Mouse (Mus musculus) midbrain, embryonic 11.5 days (tissue): Measurements from ENCODE around the gene Fig4. TPM values are rescaled to one million over a fixed set of nuclear protein-coding genes. Genes with fewer than 3 reads are reported as not detected.

Experiments
- ATAC-seq: fragments of 200-750 bp; cut with Nextera tagmentation; 2 replicates; pipeline ENCODE4 v1.8.0; 2017; ENCODE audit warnings: moderate TSS enrichment, moderate library complexity; ENCODE audit not compliant: low FRiP score
- DNase-seq: peaks from one replicate; pipeline ENCODE4 v3.0.0; 2015; ENCODE audit warnings: low spot score; ENCODE audit errors: missing footprints
- H3K27ac ChIP-seq: fragments of 300-500 bp; sonication (generic); 2 replicates; pipeline ENCODE4 v1.5.1; 2014; ENCODE audit warnings: low read depth, low read length
- H3K27me3 ChIP-seq: fragments of 300-500 bp; sonication (generic); 2 replicates; pipeline ENCODE4 v1.6.1; 2014; ENCODE audit warnings: mild to moderate bottlenecking, low read length, moderate library complexity, mixed read lengths; ENCODE audit not compliant: control insufficient read depth, insufficient read depth
- H3K36me3 ChIP-seq: fragments of 300-500 bp; sonication (generic); 2 replicates; pipeline ENCODE4 v1.6.1; 2014; ENCODE audit warnings: mild to moderate bottlenecking, low read length, moderate library complexity, mixed read lengths; ENCODE audit not compliant: control insufficient read depth, insufficient read depth
- H3K4me1 ChIP-seq: fragments of 300-500 bp; sonication (generic); 2 replicates; pipeline ENCODE4 v1.6.1; 2014; ENCODE audit warnings: low read length; ENCODE audit not compliant: control insufficient read depth, insufficient read depth
- H3K4me2 ChIP-seq: fragments of 300-500 bp; sonication (generic); 2 replicates; pipeline ENCODE4 v1.6.1; 2014; ENCODE audit warnings: mild to moderate bottlenecking, moderate library complexity
- H3K4me3 ChIP-seq: fragments of 300-500 bp; sonication (generic); 2 replicates; pipeline ENCODE4 v1.5.1; 2014; ENCODE audit warnings: low read depth, low read length
- H3K9ac ChIP-seq: fragments of 300-500 bp; sonication (generic); 2 replicates; pipeline ENCODE4 v1.6.1; 2014; ENCODE audit warnings: low read length
- H3K9me3 ChIP-seq: fragments of 300-500 bp; sonication (generic); 2 replicates; pipeline ENCODE4 v1.6.1; 2016; ENCODE audit warnings: low read length; ENCODE audit not compliant: control insufficient read depth
- WGBS: fragments of 180-500 bp; shearing (Covaris S2); extraction: QIAGEN DNeasy Blood & Tissue Kit; methylation state at CpG from one replicate; pipeline ENCODE4 v1.1.7; 2014; 5-methylcytosine and 5-hydroxymethylcytosine counted together
- polyA plus RNA-seq: library from polyadenylated mRNA; unstranded; fragments of >200 nt; fragmentation: Nextera tagmentation; extraction: Ambion mirVana; gene quantifications from 2 replicates; pipeline ENCODE4 v1.2.1, GENCODE M21; 2014

Gene Fig4
- polyA plus RNA-seq, 1 experiment from 2014 or later = 22.4 TPM

- Histone ChIP-seq H3K36me3 (no peaks in the 10 kb centered on the region), H3K4me1 (peaks cover 2% of the 10 kb centered on the region), H3K4me3 (no peak overlapping the region), H3K9me3 (no peaks in the 10 kb centered on the region), H3K4me2 (no peak overlapping the region; the same call in 1 of the 2 replicates), H3K27me3 (no peaks in the 10 kb centered on the region), H3K27ac (no peak overlapping the region), H3K9ac (no peak overlapping the region)
- WGBS = 33% methylated on average over 7 of the region's 7 CpGs
- DNase-seq = peak; percentile 82
- peak; percentile 77 for ATAC-seq
Measured at GRCm38 (mm10) chr10:41295145-41295544, 7.9 kb downstream of the Fig4 start.

DNA sequence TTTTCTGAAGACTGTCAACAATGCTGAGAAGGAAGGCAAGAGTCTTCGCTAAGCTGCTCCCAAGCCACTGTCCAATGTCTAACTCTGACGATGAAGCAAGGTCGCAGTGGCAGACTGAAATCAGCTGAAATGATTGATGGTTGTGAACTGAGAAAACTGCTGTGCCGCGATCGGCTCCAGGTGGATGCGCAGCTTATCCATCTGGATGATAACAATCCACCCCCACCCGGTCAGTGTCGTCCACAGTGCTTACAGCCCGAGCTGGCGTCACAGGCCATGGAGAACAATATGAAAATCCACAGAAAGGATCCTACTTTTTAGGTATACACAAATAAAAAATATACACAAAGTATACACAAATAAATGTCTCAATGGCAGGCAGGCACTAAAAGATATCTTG is 8.3 kb downstream of the Fig4 start:
- no peak for DNase-seq
- 76% methylated on average over 11 of the region's 11 CpGs for WGBS
- no peak for ATAC-seq

DNA sequence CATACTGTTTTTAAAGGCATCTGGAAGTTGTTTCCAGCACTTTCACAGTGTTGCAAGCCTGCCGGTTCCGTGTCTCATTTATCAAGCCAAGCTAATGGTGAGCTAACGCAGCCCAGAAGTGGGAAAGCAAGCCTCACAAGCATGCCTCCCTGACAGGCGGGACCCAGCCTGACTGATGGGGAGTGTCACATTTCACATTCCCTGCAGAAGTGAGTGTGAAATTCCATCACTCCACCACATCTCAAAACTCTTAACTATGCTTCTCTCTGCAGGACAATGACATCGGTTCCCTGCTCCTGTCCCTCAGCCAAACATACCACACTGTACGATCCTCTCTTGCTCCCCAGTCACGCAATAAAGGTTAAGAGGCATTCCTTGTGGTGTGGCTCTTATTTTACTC is 10.0 kb downstream of the Fig4 start:
- H3K27ac ChIP-seq = no peak overlapping the region
- ATAC-seq (no peak), DNase-seq (no peak)
- H3K27me3 ChIP-seq = no peaks in the 10 kb centered on the region
- H3K36me3 ChIP-seq = no peaks in the 10 kb centered on the region
- 48% methylated on average over 7 of the region's 7 CpGs for WGBS
- H3K4me3 ChIP-seq = no peak overlapping the region
- H3K4me1 ChIP-seq = peaks cover 2% of the 10 kb centered on the region
- H3K9me3 ChIP-seq = no peaks in the 10 kb centered on the region
- H3K9ac ChIP-seq = no peak overlapping the region
- H3K4me2 ChIP-seq = no peak overlapping the region

More for the DNA sequence above, 8.3 kb downstream of the Fig4 start:
- no peak overlapping the region for H3K4me3 ChIP-seq
- H3K9me3 ChIP-seq = no peaks in the 10 kb centered on the region
- H3K4me2 ChIP-seq = no peak overlapping the region; the same call in 1 of the 2 replicates
- peaks cover 2% of the 10 kb centered on the region for H3K4me1 ChIP-seq
- H3K27ac ChIP-seq = no peak overlapping the region
- no peaks in the 10 kb centered on the region for H3K27me3 ChIP-seq
- H3K9ac ChIP-seq = no peak overlapping the region
- H3K36me3 ChIP-seq = no peaks in the 10 kb centered on the region

- H3K4me1 ChIP-seq = peaks cover 2% of the 10 kb centered on the region
- no peak overlapping the region for H3K27ac ChIP-seq
- H3K4me3 ChIP-seq = no peak overlapping the region
- ATAC-seq (no peak), DNase-seq (no peak)
- no peaks in the 10 kb centered on the region for H3K27me3 ChIP-seq
- H3K4me2 ChIP-seq = no peak overlapping the region
- no peak overlapping the region for H3K9ac ChIP-seq
- 81% methylated on average over 2 of the region's 2 CpGs for WGBS
- no peaks in the 10 kb centered on the region for H3K36me3 ChIP-seq
- no peaks in the 10 kb centered on the region for H3K9me3 ChIP-seq
Measured at GRCm38 (mm10) chr10:41291021-41291420, 12.0 kb downstream of the Fig4 start.

DNA sequence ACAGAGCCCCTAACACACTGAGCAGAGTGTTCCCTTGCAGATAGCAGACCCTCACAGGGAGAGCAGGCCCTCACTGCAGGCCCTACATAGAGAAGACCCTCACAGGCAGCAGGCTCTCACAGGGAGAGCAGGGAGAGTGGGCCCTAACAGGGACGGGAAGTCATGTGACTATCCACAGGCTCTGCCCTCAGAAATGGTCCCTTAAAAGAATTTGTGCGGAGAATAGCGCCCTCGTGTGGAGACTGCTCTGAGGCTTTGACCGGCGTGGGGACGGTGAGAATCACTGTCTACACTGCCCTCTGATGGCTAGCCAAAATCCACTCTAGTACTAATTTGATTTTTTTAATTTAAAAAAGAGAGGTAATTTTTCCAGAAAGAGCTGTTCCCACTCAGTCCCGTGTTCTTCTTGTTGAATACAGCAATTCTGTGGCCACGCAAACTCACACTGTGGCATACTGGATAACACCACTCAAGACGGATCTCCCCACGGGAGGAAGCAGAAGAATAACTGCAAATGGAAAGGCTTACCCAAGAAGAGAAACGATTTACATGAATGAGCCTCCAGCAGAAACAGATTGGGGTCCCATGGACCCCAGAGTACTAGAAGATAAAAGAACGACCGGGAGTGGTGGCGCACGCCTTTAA is 14.2 kb downstream of the Fig4 start:
- H3K4me2 ChIP-seq = no peak overlapping the region
- ATAC-seq (peak; percentile 92), DNase-seq (peak; percentile 99)
- 38% methylated on average over 16 of the region's 16 CpGs for WGBS
- H3K27ac ChIP-seq = no peak overlapping the region
- H3K27me3 ChIP-seq = no peaks in the 10 kb centered on the region
- H3K4me1 ChIP-seq = no peaks in the 10 kb centered on the region; the same call in 1 of the 2 replicates
- peak overlapping the region; percentile 53; the same call in 1 of the 2 replicates for H3K9ac ChIP-seq
- H3K9me3 ChIP-seq = no peaks in the 10 kb centered on the region
- no peaks in the 10 kb centered on the region for H3K36me3 ChIP-seq
- H3K4me3 ChIP-seq = no peak overlapping the region

DNA sequence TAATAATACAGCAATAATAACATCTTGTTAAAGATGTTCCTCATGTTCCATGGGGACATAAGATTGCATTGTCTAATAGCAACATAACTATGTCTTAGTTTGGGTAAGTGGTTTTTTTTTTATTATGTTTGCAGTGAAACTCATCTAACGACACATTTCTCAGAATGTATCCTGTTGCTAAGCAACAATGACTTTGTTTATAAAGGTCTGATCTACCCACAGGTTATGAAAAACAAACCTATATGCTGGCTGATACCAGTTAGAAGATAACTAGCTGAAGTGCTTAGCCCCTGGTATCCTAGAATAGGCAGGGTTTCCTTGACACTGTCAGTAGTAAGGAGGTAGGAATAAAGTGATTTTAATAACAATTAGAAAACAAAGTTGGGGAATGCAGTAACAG is 15.0 kb downstream of the Fig4 start:
- ATAC-seq (no peak), DNase-seq (no peak)
- no peaks in the 10 kb centered on the region for H3K9me3 ChIP-seq
- no peak overlapping the region for H3K4me3 ChIP-seq
- no peaks in the 10 kb centered on the region for H3K36me3 ChIP-seq
- H3K4me2 ChIP-seq = no peak overlapping the region
- H3K4me1 ChIP-seq = no peaks in the 10 kb centered on the region; the same call in 1 of the 2 replicates
- H3K27me3 ChIP-seq = no peaks in the 10 kb centered on the region
- H3K27ac ChIP-seq = no peak overlapping the region
- H3K9ac ChIP-seq = no peak overlapping the region
- WGBS = 83% methylated on average over 1 of the region's 1 CpGs

DNA sequence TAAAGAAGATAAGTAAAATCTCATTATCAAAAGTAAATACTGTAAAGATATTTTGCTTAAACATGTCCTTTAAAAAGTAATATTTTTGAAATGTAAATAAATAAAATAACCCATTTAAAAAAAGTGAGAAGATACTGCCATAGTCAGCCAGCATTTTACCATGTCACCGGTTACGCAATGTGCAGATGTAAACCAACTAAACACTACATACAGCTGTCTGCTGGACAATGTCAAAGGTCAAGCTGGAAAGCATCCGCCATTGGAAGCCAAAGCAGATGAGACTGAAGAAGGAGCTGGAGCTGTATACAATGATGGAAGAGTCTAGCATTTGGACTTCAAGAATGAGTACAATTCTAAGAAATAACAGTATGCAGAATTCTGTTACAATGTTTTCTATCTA is 15.4 kb downstream of the Fig4 start:
- no peak overlapping the region for H3K27ac ChIP-seq
- H3K9me3 ChIP-seq = no peaks in the 10 kb centered on the region
- no peaks in the 10 kb centered on the region for H3K4me1 ChIP-seq
- 87% methylated on average over 3 of the region's 3 CpGs for WGBS
- no peak for ATAC-seq
- no peak for DNase-seq
- H3K4me2 ChIP-seq = no peak overlapping the region
- H3K9ac ChIP-seq = no peak overlapping the region
- H3K4me3 ChIP-seq = no peak overlapping the region
- H3K27me3 ChIP-seq = no peaks in the 10 kb centered on the region
- H3K36me3 ChIP-seq = no peaks in the 10 kb centered on the region

DNA sequence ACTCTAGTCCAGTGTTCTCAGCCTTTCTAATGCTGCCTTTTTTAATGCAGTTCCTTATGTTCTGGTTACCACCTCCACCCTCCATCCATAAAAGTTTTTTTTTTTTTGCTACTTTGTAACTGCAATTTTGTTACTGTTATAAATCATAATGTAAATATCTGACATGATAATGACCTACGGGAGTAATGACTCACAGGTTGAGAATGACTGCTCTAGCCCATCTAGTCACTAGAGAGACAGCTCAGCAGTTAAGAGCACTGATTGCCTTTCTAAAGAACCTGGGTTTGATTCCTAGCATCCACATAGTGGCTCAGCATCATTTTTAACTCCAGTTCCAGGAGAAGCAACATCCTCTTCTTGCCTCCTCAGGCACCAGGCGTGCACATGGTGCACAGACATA is 21.0 kb downstream of the Fig4 start:
- no peak overlapping the region for H3K27ac ChIP-seq
- 93% methylated on average over 2 of the region's 2 CpGs for WGBS
- H3K4me1 ChIP-seq = no peaks in the 10 kb centered on the region
- H3K9me3 ChIP-seq = no peaks in the 10 kb centered on the region
- H3K4me3 ChIP-seq = no peak overlapping the region
- H3K4me2 ChIP-seq = no peak overlapping the region
- no peak overlapping the region for H3K9ac ChIP-seq
- ATAC-seq = no peak
- no peak for DNase-seq
- H3K36me3 ChIP-seq = no peaks in the 10 kb centered on the region
- H3K27me3 ChIP-seq = no peaks in the 10 kb centered on the region

DNA sequence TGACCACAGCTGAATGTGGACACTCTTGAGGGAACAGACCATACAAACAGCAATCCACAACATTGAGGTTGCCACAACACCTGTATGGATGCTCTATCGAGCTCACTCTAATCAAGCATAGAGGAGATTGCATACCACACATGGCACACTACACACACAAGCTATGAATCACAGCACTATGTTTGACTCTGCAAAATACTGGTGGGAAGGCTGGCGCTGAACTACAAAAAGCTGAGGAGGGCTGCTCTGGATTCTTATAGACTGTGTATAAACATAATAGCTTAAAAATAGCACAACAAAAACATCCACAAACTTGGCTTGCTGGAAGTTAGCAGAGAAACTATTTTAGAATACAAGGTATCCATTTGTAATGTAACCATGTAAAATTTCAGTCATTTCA is 22.3 kb downstream of the Fig4 start:
- no peaks in the 10 kb centered on the region for H3K27me3 ChIP-seq
- no peak overlapping the region for H3K4me2 ChIP-seq
- 91% methylated on average over 2 of the region's 2 CpGs for WGBS
- H3K4me3 ChIP-seq = no peak overlapping the region
- H3K9ac ChIP-seq = no peak overlapping the region
- no peak for ATAC-seq
- no peaks in the 10 kb centered on the region for H3K4me1 ChIP-seq
- H3K9me3 ChIP-seq = no peaks in the 10 kb centered on the region
- DNase-seq = no peak
- H3K27ac ChIP-seq = no peak overlapping the region
- no peaks in the 10 kb centered on the region for H3K36me3 ChIP-seq
